Mouse (Mus musculus) lung, postnatal 4 days (tissue): ENCODE measurements around the gene Rasgrp4.
A peak's percentile ranks its signal among the peaks of the same experiment; 100 is the strongest.
"Not testable (repeated sequence)": the region's sequence is repeated elsewhere in the genome, so short reads cannot be mapped to it uniquely, and the experiment has no call there.

Experiments used
- DNase-seq, 2 experiments: peaks; one replicate each; pipeline ENCODE4 v3.0.0; 2021

Rasgrp4 gene

DNA sequence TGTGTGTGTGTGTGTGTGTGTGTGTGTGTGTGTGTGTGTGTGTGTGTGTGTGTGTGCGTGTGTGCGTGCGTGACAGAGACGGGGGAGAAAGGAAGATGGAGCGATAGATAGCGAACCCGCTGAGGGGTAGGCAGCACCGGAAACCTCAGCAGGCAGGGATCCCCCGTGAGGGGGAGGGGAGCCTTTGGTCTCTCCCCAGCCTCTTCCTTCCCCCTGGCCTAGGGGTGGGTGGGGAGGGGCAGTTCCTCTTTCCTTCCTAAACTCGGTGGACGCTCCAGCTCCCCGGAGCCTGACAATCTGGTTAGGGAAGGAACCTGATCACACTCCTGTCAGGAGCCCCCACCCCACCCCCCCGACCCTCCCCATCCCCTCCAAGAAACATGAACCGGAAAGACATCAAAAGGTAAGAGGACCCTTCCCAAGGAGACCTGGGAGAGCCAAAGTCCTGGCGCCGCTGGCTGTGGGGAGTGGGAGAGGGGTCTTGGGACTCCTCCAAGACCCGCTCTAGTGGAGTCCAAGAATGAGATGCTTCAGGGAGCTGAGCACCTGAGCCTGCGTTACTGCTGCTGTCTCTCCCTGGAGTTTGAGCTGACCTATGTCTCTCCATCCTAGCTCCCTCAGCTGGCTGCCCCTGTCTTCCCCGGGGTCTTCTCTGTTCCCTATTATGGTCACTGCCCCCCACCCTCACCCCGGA is at the start of gene Rasgrp4:
Gene Rasgrp4 (plus strand): TSS at position 159 of the 694 bp plus-strand sequence.
- peak; percentile 60 to 63 for DNase-seq

GRCm38 (mm10) chr7:29085981-29086380 is 48.7 kb upstream of the Rasgrp4 start:
- DNase-seq: no peak

DNA sequence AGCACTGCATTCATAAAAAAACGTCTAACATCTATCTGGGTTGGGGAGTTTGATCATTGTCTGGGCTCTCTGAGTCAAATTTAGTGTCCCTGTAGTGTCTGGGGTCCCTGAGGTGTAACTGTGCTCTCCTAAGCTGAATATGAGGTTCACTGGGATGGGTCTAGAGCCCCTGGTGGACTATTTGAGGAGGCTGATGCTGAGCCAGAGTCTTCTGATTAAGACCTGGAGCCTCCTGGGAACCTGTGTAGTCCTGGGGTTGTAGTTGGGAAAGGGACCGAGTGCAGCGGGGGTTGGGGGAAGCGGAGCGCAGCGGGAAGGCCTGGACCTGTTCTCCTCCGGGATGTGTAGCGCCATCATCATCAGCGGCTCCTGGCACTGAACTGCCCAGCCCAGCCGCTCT is 47.7 kb upstream of the Rasgrp4 start:
- no peak for DNase-seq

- no peak for DNase-seq
These were observed 45.8 kb upstream of the Rasgrp4 start for GRCm38 (mm10) chr7:29088817-29089216.

DNA sequence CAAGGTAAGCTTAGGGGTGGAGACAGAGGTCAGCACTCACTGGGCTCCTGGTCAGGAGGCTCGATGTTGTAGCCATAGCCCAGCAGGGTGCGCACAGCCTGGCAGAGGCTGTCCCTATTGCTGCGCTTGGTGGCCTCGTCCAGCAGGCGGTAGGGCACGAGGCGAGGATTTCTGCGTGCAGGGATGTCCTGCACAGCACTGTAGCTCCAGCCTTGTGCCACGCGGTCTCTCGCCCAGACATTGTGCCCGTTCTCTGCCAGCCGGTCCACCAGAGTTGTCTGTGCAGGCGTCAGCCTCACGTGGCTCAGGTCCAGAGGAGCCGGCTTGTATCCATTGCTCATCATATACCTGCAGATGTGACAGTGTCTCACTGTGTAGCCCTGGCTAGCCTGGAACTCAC is 37.5 kb upstream of the Rasgrp4 start:
- DNase-seq: no peak

- no peak for DNase-seq
These were observed 33.2 kb upstream of the Rasgrp4 start for GRCm38 (mm10) chr7:29101286-29102017.

DNA sequence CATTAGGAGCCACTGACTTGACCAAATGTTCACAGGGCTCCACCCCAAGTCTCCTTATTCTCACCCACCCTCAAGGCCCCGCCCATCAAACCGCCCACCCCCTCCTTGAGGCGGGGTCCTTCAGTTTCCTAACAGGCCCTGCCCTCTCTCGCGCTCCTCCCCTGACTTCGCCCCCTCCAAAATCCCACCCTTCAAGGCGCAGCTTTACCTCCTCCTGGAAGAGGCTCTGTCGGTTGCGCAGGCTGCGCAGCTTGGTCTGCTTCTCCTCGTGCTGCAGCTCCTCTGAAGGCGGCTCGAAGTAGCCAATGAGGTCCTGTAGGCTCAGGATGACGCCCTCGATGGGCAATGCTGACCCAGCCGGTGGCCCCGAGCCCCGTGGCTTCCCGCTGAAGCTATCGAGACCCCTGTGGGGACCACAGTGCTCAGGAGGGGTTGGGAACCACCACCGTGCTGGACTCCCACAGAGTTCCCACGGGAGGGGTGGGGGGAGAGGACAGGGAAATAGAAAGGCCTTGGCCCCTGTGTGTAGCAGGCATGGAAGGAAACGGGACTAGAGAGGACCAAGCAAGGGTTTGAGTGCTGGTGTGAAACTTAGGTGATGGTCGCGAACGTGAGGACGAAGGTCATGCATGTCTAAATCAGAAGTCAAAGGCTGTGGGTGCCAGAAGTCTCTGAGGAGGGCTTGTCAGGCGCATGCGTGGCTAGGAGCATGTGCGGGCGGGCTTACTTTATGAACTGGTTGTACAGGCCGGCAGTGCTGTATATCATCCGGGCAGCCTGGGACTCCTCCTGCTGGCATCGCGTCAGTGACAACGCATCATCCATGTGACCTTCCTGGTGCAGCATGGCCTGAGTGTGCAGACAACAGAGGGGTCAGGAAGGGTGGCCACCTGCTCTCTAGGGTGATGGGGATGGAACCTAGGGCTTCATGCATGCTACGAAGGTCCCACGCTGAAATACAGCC is 25.4 kb upstream of the Rasgrp4 start:
- peak; percentile 70 to 80 for DNase-seq

GRCm38 (mm10) chr7:29118142-29118851 is 16.4 kb upstream of the Rasgrp4 start:
- no peak for DNase-seq

DNA sequence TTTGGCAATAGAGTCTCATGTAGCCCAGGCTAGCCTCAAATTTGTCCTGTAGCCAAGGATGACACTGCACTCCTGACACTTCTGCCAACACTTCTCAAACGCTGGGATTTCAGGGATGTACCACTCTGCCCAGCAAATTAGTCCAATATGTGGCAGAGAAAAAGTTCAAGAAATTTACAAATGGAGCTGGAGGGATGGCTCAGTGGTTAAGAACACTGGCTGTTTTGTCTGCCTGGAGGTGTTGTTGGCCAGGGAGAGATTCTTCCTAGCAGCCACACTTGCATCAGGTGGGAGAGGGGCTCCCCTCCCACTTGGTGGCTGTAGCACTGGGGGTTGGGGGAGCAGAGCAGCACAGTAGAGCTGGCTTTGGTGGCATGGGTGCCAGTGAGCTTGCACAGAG is 15.1 kb upstream of the Rasgrp4 start:
- no peak for DNase-seq

GRCm38 (mm10) chr7:29122821-29123220 is 11.8 kb upstream of the Rasgrp4 start:
- no peak for DNase-seq

DNA sequence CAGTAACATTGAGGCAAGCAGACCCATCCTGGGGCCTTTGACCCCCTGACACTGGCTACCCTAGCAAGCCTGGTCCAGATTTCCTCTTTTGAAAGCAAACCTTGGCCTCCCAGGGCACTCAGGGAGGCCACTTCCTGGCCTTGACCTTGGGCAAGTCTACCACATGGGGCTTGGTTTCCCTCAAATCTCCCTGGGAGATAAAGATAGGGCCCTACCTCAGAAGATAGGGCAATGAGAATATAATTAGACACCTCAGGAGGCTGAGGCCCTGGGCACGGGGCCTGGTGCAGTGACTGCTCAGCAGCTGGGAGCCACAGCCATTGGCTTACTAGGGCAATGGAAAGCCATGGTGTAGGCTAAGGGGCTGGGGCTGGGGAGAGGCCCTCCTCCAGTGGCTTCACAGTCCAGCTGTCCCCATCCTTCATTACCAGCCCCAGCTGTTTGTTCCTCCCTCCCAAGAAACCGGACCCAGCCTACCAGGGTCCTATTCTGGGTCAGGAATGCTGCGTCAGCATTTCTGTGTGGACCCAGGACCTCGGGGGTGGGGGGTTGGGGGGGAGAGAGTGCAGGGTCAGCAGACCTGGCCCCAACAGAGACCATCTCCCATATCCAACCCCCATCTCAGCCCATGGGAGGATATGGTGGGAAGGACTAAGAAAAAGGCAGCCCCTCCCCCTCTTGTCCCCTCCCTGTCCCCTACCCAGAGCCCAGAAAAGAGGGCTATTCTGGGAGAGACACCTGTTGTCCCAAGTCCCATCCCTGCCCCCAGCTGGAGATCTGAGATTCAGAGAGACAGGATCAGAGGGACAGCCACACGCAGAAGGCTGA is 10.9 kb upstream of the Rasgrp4 start:
- DNase-seq: no peak

- DNase-seq: peak; percentile 68 to 72
These were observed 9.7 kb upstream of the Rasgrp4 start, which contains the start of gene Ryr1 for GRCm38 (mm10) chr7:29124970-29125369. Gene Ryr1, minus strand, starts transcription at chr7:29125179.

DNA sequence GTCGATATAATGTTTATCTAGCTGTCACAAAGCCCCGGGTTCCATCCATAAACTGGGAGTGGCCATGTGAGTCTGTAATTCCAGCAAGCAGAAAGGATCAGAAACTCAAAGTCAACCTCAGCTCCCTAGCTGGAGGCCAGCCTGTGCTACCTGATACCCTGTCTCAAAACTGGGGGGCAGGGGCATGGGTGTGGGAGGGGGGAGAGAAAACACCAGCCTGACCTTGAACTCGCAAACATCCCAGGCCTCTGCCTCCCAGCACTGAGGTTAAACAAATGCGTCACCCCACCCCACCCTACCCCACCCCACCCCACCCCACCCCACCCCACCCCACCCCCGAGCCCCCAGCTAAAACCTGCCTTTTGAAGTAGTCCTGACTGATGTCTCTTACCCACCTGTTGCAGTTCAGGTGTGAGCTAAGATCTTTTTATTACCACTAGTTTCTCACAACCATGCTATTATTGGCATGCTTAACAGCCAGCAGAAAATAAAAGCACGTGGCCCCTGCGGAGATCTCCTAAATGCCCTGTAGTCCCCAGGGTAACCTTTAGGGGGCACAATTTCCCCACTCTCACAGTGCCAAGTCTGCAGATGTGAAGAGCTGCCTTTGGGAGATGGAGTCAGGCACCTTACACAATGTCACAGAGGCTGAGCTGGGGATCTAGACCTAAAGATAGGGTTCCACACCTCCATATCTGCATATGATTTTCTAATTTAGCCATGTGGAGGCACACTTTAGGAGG is 8.3 kb upstream of the Rasgrp4 start:
- DNase-seq: peak; percentile 52 to 80

GRCm38 (mm10) chr7:29128725-29129124 is 5.9 kb upstream of the Rasgrp4 start:
- DNase-seq: peak in 1 of 2 experiments; percentile 24

DNA sequence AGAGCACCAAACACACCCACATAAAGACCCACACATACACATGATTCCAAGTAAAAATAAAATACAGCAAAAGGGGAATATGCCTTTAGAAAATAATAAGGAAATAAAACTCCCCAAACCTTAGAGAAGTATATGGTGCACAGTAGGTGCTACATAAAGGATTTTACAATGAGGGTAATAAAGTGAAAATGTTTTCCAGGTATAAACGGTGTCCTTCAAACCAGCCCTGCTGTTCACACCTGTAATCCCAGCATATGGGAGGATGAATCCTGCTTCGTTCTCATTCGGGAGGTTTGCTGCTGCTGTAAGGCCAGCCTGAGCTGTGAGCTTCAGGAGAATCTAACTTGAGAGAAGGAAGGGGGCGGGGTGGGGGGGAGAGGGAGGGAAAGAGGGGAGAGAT is 421 bp upstream of the Rasgrp4 start:
- no peak for DNase-seq

GRCm38 (mm10) chr7:29137429-29137828 is 2.8 kb downstream of the Rasgrp4 start:
- DNase-seq: no peak

DNA sequence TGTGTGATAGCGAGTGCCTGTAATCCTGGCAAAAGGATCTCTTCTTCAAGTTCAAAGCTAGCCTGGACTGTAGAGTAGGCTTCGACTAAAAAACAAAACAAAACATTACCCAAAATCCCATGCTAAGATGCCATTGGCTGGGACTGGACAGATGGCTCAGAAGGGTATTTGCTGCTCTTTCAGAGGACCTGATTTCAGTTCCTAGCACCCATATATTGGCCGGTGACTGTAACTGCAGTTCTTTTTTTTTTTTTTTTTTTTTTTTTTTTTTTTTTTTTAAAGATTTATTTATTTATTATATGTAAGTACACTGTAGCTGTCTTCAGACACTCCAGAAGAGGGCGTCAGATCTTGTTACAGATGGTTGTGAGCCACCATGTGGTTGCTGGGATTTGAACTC is 4.6 kb downstream of the Rasgrp4 start:
- DNase-seq: not testable (repeated sequence)

DNA sequence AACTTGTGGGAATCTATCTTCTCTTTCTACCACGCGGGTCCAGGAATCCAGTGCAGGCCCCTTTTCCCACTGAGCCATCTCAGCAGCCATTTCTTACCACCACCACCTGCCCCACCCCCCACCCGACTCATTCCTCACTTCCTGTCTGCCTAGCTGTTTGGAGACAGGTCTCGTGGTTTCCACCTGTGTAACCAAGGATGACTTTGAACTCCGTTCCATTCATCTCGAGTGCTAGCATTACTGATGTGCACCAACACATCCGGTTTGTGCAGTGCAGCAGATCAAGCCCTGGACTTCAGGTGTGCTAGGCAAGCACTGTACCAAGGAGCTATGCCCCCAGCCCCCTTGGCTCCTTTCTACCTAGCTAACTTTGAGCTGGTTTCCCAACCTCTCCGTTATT is 6.8 kb downstream of the Rasgrp4 start:
- DNase-seq: no peak

- no peak for DNase-seq
These were observed 9.4 kb downstream of the Rasgrp4 start for GRCm38 (mm10) chr7:29144006-29144405.

- no peak for DNase-seq
These were observed 12.1 kb downstream of the Rasgrp4 start for GRCm38 (mm10) chr7:29146625-29147367.
